Mouse (Mus musculus): ENCODE measurements at regions not wholly inside any gene's neighbourhood (a gene's known extent, or its start where the extent isn't known, plus 50 kb on each side); places are given as distances from the start of the nearest gene placed in this dataset.

GRCm38 (mm10) chr9:84966558-84967154, 345.9 kb upstream of the Gm11114 start:
- no peak overlapping the region for H3K4me3 ChIP-seq
- no peaks in the 10 kb centered on the region for H3K36me3 ChIP-seq (replicated peaks)
- H3K27me3 ChIP-seq (replicated peaks), result no peaks in the 10 kb centered on the region
- H3K9ac ChIP-seq, result no peak overlapping the region
- H3K27ac ChIP-seq, result no peak overlapping the region
- H3K4me2 ChIP-seq, result no peak overlapping the region
- H3K4me1 ChIP-seq, result no peaks in the 10 kb centered on the region
- 93% methylated on average over 11 of the region's 11 CpGs for WGBS
- no peak for ATAC-seq (replicated peaks)
- H3K9me3 ChIP-seq, result no peaks in the 10 kb centered on the region

DNA sequence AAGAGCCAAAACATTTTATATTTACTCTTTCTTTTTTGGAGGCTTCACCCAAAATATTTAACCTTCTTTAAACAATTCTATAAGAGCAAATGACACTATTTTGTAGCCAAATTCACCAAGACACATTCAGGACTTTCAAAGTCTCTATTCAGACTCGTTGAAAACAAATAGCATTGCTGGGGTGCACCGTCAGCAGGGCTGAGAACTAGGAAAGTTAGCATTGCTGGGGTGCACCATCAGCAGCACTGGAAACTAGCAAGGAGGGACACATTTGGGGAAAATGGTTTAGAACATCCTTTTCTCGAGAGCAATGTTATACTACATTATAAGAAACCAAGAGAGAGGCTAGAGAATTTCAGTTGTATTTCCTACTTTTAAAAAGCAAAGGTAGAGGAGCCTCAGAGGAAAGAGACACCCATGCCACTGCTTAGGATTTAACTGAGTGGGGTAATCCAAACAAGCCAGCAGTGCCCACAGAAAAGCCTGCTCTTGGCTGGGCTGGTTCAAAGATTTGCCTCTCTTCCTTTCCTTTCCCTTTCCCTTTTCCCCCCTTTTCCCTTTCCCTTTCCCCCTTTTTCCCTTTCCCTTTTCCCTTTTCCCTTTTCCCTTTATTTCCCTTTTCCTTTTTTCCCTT, 342.5 kb upstream of the Gm11114 start:
- Histone ChIP-seq H3K27me3 (replicated peaks) (no peaks in the 10 kb centered on the region), H3K9ac (no peak overlapping the region), H3K4me2 (no peak overlapping the region), H3K4me3 (no peak overlapping the region), H3K36me3 (replicated peaks) (no peaks in the 10 kb centered on the region), H3K27ac (no peak overlapping the region), H3K9me3 (no peaks in the 10 kb centered on the region), H3K4me1 (no peaks in the 10 kb centered on the region)
- ATAC-seq (replicated peaks), result no peak
- WGBS, result 88% methylated on average over 3 of the region's 3 CpGs

DNA sequence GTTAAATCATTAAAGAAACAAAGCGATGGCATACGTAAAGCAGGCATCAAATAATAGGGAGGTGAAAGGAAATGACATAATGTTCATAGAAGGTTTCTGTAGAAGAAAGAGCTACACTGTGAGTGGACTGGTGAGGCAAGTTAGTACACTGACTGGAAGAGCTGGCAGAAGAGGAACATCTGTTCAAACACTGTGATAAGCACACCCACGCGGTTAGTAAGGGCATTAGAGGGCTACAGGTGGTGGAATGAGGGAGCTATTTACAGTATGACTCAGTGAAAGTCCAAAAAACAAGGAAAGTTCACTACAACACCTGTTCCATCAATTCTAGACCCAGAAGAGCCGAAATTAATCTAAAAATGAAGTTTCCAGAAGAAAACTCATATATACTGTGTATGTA, 335.1 kb upstream of the Gm11114 start:
- 85% methylated on average over 5 of the region's 5 CpGs for WGBS
- H3K9me3 ChIP-seq, result no peaks in the 10 kb centered on the region
- H3K27ac ChIP-seq, result no peak overlapping the region
- no peaks in the 10 kb centered on the region for H3K36me3 ChIP-seq (replicated peaks)
- no peaks in the 10 kb centered on the region for H3K27me3 ChIP-seq (replicated peaks)
- no peak overlapping the region for H3K9ac ChIP-seq
- H3K4me2 ChIP-seq, result no peak overlapping the region
- no peak for ATAC-seq (replicated peaks)
- H3K4me3 ChIP-seq, result no peak overlapping the region
- H3K4me1 ChIP-seq, result no peaks in the 10 kb centered on the region

GRCm38 (mm10) chr9:85003414-85003813, 309.2 kb upstream of the Gm11114 start:
- Histone ChIP-seq H3K27me3 (replicated peaks) (no peaks in the 10 kb centered on the region), H3K27ac (no peak overlapping the region), H3K4me1 (no peaks in the 10 kb centered on the region), H3K9ac (no peak overlapping the region), H3K4me3 (no peak overlapping the region), H3K9me3 (no peaks in the 10 kb centered on the region), H3K36me3 (replicated peaks) (no peaks in the 10 kb centered on the region), H3K4me2 (no peak overlapping the region)
- no peak for ATAC-seq (replicated peaks)
- 49% methylated on average over 1 of the region's 1 CpGs for WGBS

- WGBS, result 45% methylated on average over 1 of the region's 1 CpGs
- no peak overlapping the region for H3K4me3 ChIP-seq
- ATAC-seq (replicated peaks), result no peak
These were observed 301.2 kb upstream of the Gm11114 start for GRCm38 (mm10) chr9:85011361-85011760.

DNA sequence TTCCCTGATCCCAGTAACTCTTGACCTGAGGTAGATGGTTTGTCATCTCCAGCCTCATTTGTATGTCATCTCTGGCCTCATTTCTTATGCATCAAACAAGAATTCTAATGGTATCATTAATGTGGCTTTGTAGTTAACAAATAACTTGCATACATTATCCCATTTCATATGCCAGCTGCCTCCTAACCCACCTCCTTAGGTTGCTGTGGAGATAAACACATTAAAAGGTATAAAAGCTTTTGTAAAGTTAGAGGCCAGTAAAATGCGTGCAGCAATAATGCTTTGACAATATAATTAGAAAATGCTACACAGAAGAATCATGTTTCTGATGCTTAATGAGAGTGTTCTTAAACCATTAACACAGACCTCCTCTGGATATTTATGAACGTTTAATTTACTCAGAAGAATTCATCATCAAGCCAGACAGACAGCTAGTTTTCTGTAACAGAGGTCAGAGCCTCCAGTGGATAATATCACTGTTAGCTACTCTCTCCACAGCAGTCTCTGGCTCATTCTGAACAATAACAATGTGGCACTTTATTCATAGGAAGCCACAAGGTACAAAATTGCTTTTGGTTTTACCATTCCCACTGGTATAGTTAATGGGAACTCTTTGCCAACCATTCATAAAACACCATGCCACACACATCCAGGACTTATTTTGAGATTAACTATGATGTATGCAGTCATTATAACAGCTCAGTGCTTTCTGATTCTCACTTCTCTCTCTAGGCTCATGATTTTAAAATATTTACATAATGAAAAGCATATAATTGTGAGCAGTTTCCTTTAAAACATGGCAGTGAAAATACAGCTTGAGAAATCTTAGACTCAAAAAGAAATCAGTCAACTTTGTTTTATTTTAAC, 264.2 kb upstream of the Gm11114 start:
- Histone ChIP-seq H3K27ac (no peak overlapping the region), H3K4me2 (no peak overlapping the region), H3K9ac (no peak overlapping the region), H3K4me1 (no peaks in the 10 kb centered on the region), H3K36me3 (replicated peaks) (no peaks in the 10 kb centered on the region), H3K4me3 (no peak overlapping the region), H3K27me3 (replicated peaks) (no peaks in the 10 kb centered on the region), H3K9me3 (no peaks in the 10 kb centered on the region)
- WGBS, result 43% methylated on average over 2 of the region's 2 CpGs
- ATAC-seq (replicated peaks), result no peak; the same call in 1 of the 2 replicates

More at GRCm38 (mm10) chr9:85011361-85011760, 301.2 kb upstream of the Gm11114 start:
- Histone ChIP-seq H3K27me3 (replicated peaks) (no peaks in the 10 kb centered on the region), H3K36me3 (replicated peaks) (no peaks in the 10 kb centered on the region), H3K4me2 (no peak overlapping the region), H3K9me3 (no peaks in the 10 kb centered on the region), H3K9ac (no peak overlapping the region), H3K27ac (no peak overlapping the region), H3K4me1 (no peaks in the 10 kb centered on the region)

- no peak overlapping the region for H3K4me2 ChIP-seq
- H3K9me3 ChIP-seq, result no peaks in the 10 kb centered on the region
- no peak overlapping the region for H3K4me3 ChIP-seq
- no peaks in the 10 kb centered on the region for H3K27me3 ChIP-seq (replicated peaks)
- H3K27ac ChIP-seq, result no peak overlapping the region
- 82% methylated on average over 4 of the region's 4 CpGs for WGBS
- H3K9ac ChIP-seq, result no peak overlapping the region
- ATAC-seq (replicated peaks), result no peak
- H3K36me3 ChIP-seq (replicated peaks), result no peaks in the 10 kb centered on the region
- H3K4me1 ChIP-seq, result no peaks in the 10 kb centered on the region
These were observed 260.0 kb upstream of the Gm11114 start for GRCm38 (mm10) chr9:85052526-85052925.

DNA sequence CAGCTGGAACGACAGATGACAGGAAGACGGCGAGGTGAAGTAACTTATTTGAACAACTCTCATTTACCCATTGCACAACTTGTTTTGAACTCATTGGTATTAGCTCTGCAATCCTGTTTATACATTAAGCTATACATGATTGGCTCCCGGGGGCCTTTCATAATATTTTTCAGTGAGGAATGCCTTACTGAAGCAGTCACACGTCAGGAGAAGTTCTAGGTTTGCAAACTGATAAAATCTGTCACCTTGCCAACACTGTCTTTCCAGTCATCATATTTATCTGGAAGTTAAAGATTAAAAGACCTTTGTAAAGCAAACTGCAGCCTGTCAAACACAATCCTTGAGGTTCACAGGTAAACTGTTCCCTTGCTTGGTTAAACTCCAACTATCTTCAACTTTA, 232.6 kb upstream of the Gm11114 start:
- Histone ChIP-seq H3K27ac (no peak overlapping the region), H3K9ac (no peak overlapping the region), H3K27me3 (replicated peaks) (no peaks in the 10 kb centered on the region), H3K36me3 (replicated peaks) (no peaks in the 10 kb centered on the region), H3K4me1 (no peaks in the 10 kb centered on the region), H3K4me3 (no peak overlapping the region), H3K4me2 (no peak overlapping the region), H3K9me3 (no peaks in the 10 kb centered on the region)
- 92% methylated on average over 5 of the region's 5 CpGs for WGBS
- no peak for ATAC-seq (replicated peaks)

GRCm38 (mm10) chr9:85088556-85089338, 223.8 kb upstream of the Gm11114 start:
- H3K27ac ChIP-seq, result no peak overlapping the region
- ATAC-seq (replicated peaks), result no peak
- 91% methylated on average over 6 of the region's 6 CpGs for WGBS
- no peak overlapping the region for H3K4me2 ChIP-seq
- H3K27me3 ChIP-seq (replicated peaks), result no peaks in the 10 kb centered on the region
- no peaks in the 10 kb centered on the region for H3K36me3 ChIP-seq (replicated peaks)
- H3K9ac ChIP-seq, result no peak overlapping the region
- H3K4me1 ChIP-seq, result no peaks in the 10 kb centered on the region
- no peaks in the 10 kb centered on the region for H3K9me3 ChIP-seq
- H3K4me3 ChIP-seq, result no peak overlapping the region

DNA sequence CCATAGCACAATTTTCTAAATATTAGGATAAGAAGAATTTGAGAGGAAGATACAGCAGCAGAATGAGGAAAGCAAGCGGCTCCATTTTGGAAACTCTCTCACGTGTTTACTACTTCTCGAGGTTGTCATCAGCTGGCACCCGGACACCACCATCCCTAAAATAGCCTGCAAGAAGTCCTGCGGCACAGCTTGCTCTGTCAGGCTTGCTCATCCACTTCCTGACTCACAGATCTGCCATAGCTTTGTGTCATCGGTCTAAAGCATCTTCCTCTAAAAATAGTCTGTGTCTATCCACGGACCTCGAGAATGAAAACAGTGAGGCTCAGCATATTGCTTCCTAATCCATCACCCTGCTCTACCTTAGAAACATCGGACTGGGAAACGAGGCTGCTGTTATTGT, 222.3 kb upstream of the Gm11114 start:
- 90% methylated on average over 10 of the region's 10 CpGs for WGBS
- H3K36me3 ChIP-seq (replicated peaks), result no peaks in the 10 kb centered on the region
- no peak overlapping the region for H3K9ac ChIP-seq
- H3K4me3 ChIP-seq, result no peak overlapping the region
- H3K4me1 ChIP-seq, result no peaks in the 10 kb centered on the region
- no peaks in the 10 kb centered on the region for H3K9me3 ChIP-seq
- no peak for ATAC-seq (replicated peaks)
- no peak overlapping the region for H3K27ac ChIP-seq
- no peak overlapping the region for H3K4me2 ChIP-seq
- no peaks in the 10 kb centered on the region for H3K27me3 ChIP-seq (replicated peaks)

GRCm38 (mm10) chr9:85095234-85095633, 217.3 kb upstream of the Gm11114 start:
- Histone ChIP-seq H3K27ac (no peak overlapping the region), H3K4me1 (no peaks in the 10 kb centered on the region), H3K9ac (no peak overlapping the region), H3K4me2 (no peak overlapping the region), H3K4me3 (no peak overlapping the region), H3K36me3 (replicated peaks) (no peaks in the 10 kb centered on the region), H3K9me3 (no peaks in the 10 kb centered on the region), H3K27me3 (replicated peaks) (no peaks in the 10 kb centered on the region)
- ATAC-seq (replicated peaks), result no peak
- WGBS, result 97% methylated on average over 3 of the region's 3 CpGs

DNA sequence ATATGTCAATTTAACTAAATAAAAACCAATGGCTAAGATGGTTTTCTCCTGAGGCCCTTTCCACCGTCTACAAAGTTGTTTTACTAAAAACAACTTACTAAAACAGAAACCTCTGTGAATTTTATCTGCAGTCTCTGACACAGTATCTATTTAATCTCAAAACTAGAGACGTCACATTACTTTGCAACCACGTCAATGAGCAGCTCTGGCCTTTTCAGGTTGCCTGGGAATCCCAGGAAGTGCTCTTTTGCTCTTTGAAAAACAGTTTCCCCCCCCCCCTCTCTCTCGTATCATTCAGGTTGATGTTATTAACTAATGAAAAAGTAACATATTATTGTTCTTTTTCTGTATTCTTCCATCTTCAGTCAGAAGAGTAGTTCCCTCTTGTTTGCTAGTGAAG, 216.1 kb upstream of the Gm11114 start:
- Histone ChIP-seq H3K4me3 (no peak overlapping the region), H3K27me3 (replicated peaks) (no peaks in the 10 kb centered on the region), H3K9ac (no peak overlapping the region), H3K27ac (no peak overlapping the region), H3K4me1 (no peaks in the 10 kb centered on the region), H3K4me2 (no peak overlapping the region), H3K9me3 (no peaks in the 10 kb centered on the region), H3K36me3 (replicated peaks) (no peaks in the 10 kb centered on the region)
- no peak for ATAC-seq (replicated peaks)
- 67% methylated on average over 4 of the region's 4 CpGs for WGBS
